Mouse (Mus musculus): Measurements from ENCODE around the gene Pde1a. TPM values are rescaled to one million over a fixed set of nuclear protein-coding genes. Genes with fewer than 3 reads are reported as not detected.

Gene Pde1a
- total and polyA plus RNA-seq, 2 experiments from 2014 or later = 13.2 to 17.0 TPM

DNA sequence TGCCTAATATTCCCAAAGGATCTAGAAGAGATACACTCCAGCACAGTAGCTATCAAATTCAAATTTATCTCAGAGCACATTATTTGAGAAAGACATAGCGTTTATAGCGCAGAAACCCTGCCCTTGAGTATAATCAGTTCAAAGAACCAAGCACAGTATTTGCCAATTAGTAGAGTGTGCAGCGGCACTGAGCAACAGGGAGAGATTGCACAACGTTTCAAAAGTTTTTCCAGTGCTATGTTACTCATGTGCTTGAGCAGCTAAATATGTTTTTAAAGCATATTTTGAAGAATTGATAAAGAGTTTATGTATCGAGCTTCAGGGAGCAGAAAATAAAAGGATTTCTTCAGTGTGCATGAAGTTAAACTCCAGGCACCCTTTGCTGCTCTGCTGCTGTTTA is 91.3 kb downstream of the Pde1a start:
- H3K36me3 ChIP-seq (ENCODE audit: insufficient read depth, low read length) = no peaks in the 10 kb centered on the region
- TF ChIP-seq CTCF (IDR thresholded peaks at IDR 0.05) = no peak
- no peak overlapping the region for H3K9ac ChIP-seq (replicated peaks; ENCODE audit: low read length, poor library complexity, severe bottlenecking)
- no peaks in the 10 kb centered on the region for H3K9me3 ChIP-seq (ENCODE audit: low read length)
- H3K4me1 ChIP-seq (ENCODE audit: insufficient read depth, low read length) = no peaks in the 10 kb centered on the region
- H3K4me2 ChIP-seq (ENCODE audit: low read depth, low read length, poor library complexity, severe bottlenecking) = no peak overlapping the region
- no peak for DNase-seq (ENCODE audit: low spot score)
- no peak for ATAC-seq (ENCODE audit: low FRiP score)
- 56% methylated on average over 5 of the region's 5 CpGs for WGBS
- H3K4me3 ChIP-seq (ENCODE audit: low read depth, low read length) = no peak overlapping the region
- no peak overlapping the region for H3K27ac ChIP-seq (ENCODE audit: low read depth, low read length)
- no peaks in the 10 kb centered on the region for H3K27me3 ChIP-seq (ENCODE audit: insufficient read depth, low read length)

GRCm38 (mm10) chr2:80029051-80029450 is 100.2 kb downstream of the Pde1a start:
- ATAC-seq (ENCODE audit: low FRiP score) = no peak
- no peak overlapping the region for H3K4me3 ChIP-seq (ENCODE audit: low read depth, low read length)
- DNase-seq (ENCODE audit: low spot score) = no peak
- H3K36me3 ChIP-seq (ENCODE audit: insufficient read depth, low read length) = no peaks in the 10 kb centered on the region
- H3K4me1 ChIP-seq (ENCODE audit: insufficient read depth, low read length) = no peaks in the 10 kb centered on the region
- no peak overlapping the region for H3K4me2 ChIP-seq (ENCODE audit: low read depth, low read length, poor library complexity, severe bottlenecking)
- no peak overlapping the region for H3K9ac ChIP-seq (replicated peaks; ENCODE audit: low read length, poor library complexity, severe bottlenecking)
- WGBS = 73% methylated on average over 2 of the region's 2 CpGs
- no peak for TF ChIP-seq CTCF (IDR thresholded peaks at IDR 0.05)
- H3K9me3 ChIP-seq (ENCODE audit: low read length) = no peaks in the 10 kb centered on the region
- no peak overlapping the region for H3K27ac ChIP-seq (ENCODE audit: low read depth, low read length)
- no peaks in the 10 kb centered on the region for H3K27me3 ChIP-seq (ENCODE audit: insufficient read depth, low read length)

DNA sequence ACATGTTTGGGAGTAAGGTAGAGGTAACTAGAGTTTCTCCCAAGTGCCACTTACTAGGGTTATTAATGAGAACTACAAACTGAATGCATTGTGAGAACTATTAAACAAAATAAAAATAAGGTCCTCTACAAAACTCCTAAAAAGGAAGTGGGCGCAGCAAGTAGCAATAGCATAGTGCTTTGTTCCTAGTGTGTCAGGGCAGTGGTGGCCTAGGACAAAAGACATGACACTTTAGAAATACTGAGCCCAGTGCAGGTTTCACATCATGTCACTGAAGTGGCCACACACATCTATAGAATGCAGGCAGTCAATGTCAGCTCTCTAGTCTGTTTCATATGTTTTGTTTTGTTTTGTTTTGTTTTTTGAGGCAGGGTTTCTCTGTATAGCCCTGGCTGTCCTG is 103.2 kb downstream of the Pde1a start:
- TF ChIP-seq CTCF (IDR thresholded peaks at IDR 0.05) = no peak
- Histone ChIP-seq H3K4me1 (ENCODE audit: insufficient read depth, low read length) (no peaks in the 10 kb centered on the region), H3K36me3 (ENCODE audit: insufficient read depth, low read length) (no peaks in the 10 kb centered on the region), H3K9ac (replicated peaks; ENCODE audit: low read length, poor library complexity, severe bottlenecking) (no peak overlapping the region), H3K9me3 (ENCODE audit: low read length) (no peaks in the 10 kb centered on the region), H3K4me3 (ENCODE audit: low read depth, low read length) (no peak overlapping the region), H3K27ac (ENCODE audit: low read depth, low read length) (no peak overlapping the region), H3K27me3 (ENCODE audit: insufficient read depth, low read length) (no peaks in the 10 kb centered on the region), H3K4me2 (ENCODE audit: low read depth, low read length, poor library complexity, severe bottlenecking) (no peak overlapping the region)
- DNase-seq (ENCODE audit: low spot score) (no peak), ATAC-seq (ENCODE audit: low FRiP score) (no peak)
- WGBS = 89% methylated on average over 1 of the region's 1 CpGs

DNA sequence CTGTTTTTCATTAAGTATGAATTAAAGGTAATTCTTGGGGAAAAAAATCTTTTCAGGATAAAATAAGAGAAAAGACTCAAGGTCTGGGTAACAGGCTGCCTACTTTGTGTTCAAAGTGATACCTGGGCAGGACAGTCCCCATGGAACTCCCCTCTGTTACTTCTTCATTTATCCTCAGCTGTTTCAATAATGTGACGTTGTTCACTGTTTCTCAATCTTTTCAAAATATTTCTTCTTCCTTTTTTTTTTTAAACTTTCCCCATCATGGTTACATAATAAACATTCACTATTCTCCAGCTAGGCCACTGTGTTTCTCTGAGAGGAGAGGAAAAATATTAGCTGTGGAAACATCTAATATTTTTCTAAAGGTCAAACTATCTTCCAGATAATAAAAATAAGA is 103.7 kb downstream of the Pde1a start:
- ATAC-seq (ENCODE audit: low FRiP score) (no peak), DNase-seq (ENCODE audit: low spot score) (no peak)
- no peaks in the 10 kb centered on the region for H3K36me3 ChIP-seq (ENCODE audit: insufficient read depth, low read length)
- no peak overlapping the region for H3K27ac ChIP-seq (ENCODE audit: low read depth, low read length)
- no peaks in the 10 kb centered on the region for H3K27me3 ChIP-seq (ENCODE audit: insufficient read depth, low read length)
- no peaks in the 10 kb centered on the region for H3K4me1 ChIP-seq (ENCODE audit: insufficient read depth, low read length)
- no peak overlapping the region for H3K4me2 ChIP-seq (ENCODE audit: low read depth, low read length, poor library complexity, severe bottlenecking)
- H3K9ac ChIP-seq (replicated peaks; ENCODE audit: low read length, poor library complexity, severe bottlenecking) = no peak overlapping the region
- no peak overlapping the region for H3K4me3 ChIP-seq (ENCODE audit: low read depth, low read length)
- TF ChIP-seq CTCF (IDR thresholded peaks at IDR 0.05) = no peak
- 80% methylated on average over 1 of the region's 1 CpGs for whole genome bisulfite sequencing
- no peaks in the 10 kb centered on the region for H3K9me3 ChIP-seq (ENCODE audit: low read length)

- no peaks in the 10 kb centered on the region for H3K9me3 ChIP-seq (ENCODE audit: low read length)
- no peak overlapping the region for H3K27ac ChIP-seq (ENCODE audit: low read depth, low read length)
- ATAC-seq (ENCODE audit: low FRiP score) = no peak
- no peaks in the 10 kb centered on the region for H3K36me3 ChIP-seq (ENCODE audit: insufficient read depth, low read length)
- no peaks in the 10 kb centered on the region for H3K4me1 ChIP-seq (ENCODE audit: insufficient read depth, low read length)
- H3K4me3 ChIP-seq (ENCODE audit: low read depth, low read length) = no peak overlapping the region
- no peaks in the 10 kb centered on the region for H3K27me3 ChIP-seq (ENCODE audit: insufficient read depth, low read length)
- DNase-seq (ENCODE audit: low spot score) = no peak
- 77% methylated on average over 1 of the region's 1 CpGs for WGBS
- H3K4me2 ChIP-seq (ENCODE audit: low read depth, low read length, poor library complexity, severe bottlenecking) = no peak overlapping the region
- no peak for TF ChIP-seq CTCF (IDR thresholded peaks at IDR 0.05)
- H3K9ac ChIP-seq (replicated peaks; ENCODE audit: low read length, poor library complexity, severe bottlenecking) = no peak overlapping the region
Measured at GRCm38 (mm10) chr2:80025038-80025437, 104.2 kb downstream of the Pde1a start.

DNA sequence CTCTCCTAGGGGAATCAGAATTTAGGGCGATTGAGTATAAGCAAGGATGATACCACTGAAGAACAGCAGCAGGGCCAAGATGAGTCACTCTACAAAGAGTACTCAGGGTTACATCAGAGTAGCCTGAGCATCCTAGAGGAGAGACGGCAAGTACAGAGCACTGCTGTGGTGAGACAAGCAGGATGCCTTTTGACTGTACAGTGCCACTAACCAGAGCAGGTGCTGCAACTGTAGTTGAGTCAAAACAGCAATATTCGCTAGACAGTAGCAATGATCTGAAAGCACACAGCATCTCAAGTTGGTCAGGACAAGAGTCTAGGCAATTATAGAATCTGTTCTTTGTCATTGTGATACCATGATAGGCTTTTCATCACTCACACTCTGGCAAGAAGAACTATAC is 115.1 kb downstream of the Pde1a start:
- Histone ChIP-seq H3K27me3 (ENCODE audit: insufficient read depth, low read length) (no peaks in the 10 kb centered on the region), H3K36me3 (ENCODE audit: insufficient read depth, low read length) (no peaks in the 10 kb centered on the region), H3K9ac (replicated peaks; ENCODE audit: low read length, poor library complexity, severe bottlenecking) (no peak overlapping the region), H3K27ac (ENCODE audit: low read depth, low read length) (no peak overlapping the region), H3K4me1 (ENCODE audit: insufficient read depth, low read length) (no peaks in the 10 kb centered on the region), H3K9me3 (ENCODE audit: low read length) (no peaks in the 10 kb centered on the region), H3K4me2 (ENCODE audit: low read depth, low read length, poor library complexity, severe bottlenecking) (no peak overlapping the region), H3K4me3 (ENCODE audit: low read depth, low read length) (no peak overlapping the region)
- DNase-seq (ENCODE audit: low spot score) (no peak), ATAC-seq (ENCODE audit: low FRiP score) (no peak)
- WGBS = 89% methylated on average over 3 of the region's 3 CpGs
- no peak for TF ChIP-seq CTCF (IDR thresholded peaks at IDR 0.05)

Measured in midbrain, postnatal 0 days (tissue).